Mouse (Mus musculus) megakaryocyte, embryonic 14.5 days (primary cell): ENCODE results near the gene Peli2. TPM values are rescaled to one million over a fixed set of nuclear protein-coding genes. Genes with fewer than 3 reads are reported as not detected.
A peak's percentile ranks its signal among the peaks of the same experiment; 100 is the strongest.

Experiments used
- H3K27me3 ChIP-seq: replicated peaks from 2 replicates; pipeline ENCODE3; 2012; ENCODE audit warnings: inconsistent platforms
- H3K36me3 ChIP-seq: replicated peaks from 2 replicates; pipeline ENCODE3; 2012; ENCODE audit warnings: low read length, inconsistent platforms, mixed read lengths
- H3K4me1 ChIP-seq: 2 replicates; pipeline ENCODE4 v1.6.1; 2012; ENCODE audit warnings: inconsistent platforms
- H3K4me3 ChIP-seq: replicated peaks from 2 replicates; pipeline ENCODE3; 2012; ENCODE audit warnings: moderate library complexity, mild to moderate bottlenecking, inconsistent platforms
- H3K9me3 ChIP-seq: 2 replicates; pipeline ENCODE4 v1.6.1; 2012; ENCODE audit warnings: inconsistent platforms
- FLI1 ChIP-seq: IDR thresholded peaks from 2 replicates; pipeline ENCODE4 v1.6.1; 2012; ENCODE audit warnings: low read length, inconsistent platforms, mixed read lengths
- GATA1 ChIP-seq: IDR thresholded peaks from 3 replicates; pipeline ENCODE4 v1.6.1; 2012; ENCODE audit warnings: mixed read lengths, low read length, inconsistent platforms, borderline replicate concordance
- polyA plus RNA-seq: library from polyadenylated mRNA; stranded (reverse); fragments of >175 nt; gene quantifications from 2 replicates; pipeline ENCODE4 v1.2.3, GENCODE M21; 2012; ENCODE audit warnings: low replicate concordance; ENCODE audit not compliant: insufficient read depth

Peli2 gene
- polyA plus RNA-seq, 1 experiment = 2.8 TPM

DNA sequence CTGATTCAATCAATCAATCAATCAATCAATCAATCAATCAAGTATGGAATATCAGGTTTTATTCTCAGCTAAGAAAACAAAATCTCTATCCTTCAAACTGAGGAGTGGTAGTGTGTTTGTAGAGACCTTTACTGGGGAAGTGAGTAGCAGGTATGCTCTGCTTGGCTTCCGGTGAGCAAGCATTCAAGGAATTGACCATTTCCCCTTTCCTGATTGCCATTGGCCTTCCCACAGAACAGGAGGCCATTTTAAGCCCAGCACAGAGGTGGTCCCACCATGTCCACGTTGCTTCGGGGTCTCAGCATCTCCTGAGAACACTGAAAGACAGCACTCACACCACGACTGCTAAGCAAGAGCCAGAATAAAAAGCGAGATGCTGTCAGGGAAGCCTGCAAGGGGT is 174.8 kb downstream of the Peli2 start:
- no peaks in the 10 kb centered on the region for H3K36me3 ChIP-seq
- peaks cover 26% of the 10 kb centered on the region for H3K9me3 ChIP-seq
- H3K4me3 ChIP-seq = peak overlapping the region; percentile 78
- H3K27me3 ChIP-seq = peaks cover 63% of the 10 kb centered on the region
- TF ChIP-seq GATA1 = no peak
- TF ChIP-seq FLI1 = no peak
- H3K4me1 ChIP-seq = peaks cover 11% of the 10 kb centered on the region

DNA sequence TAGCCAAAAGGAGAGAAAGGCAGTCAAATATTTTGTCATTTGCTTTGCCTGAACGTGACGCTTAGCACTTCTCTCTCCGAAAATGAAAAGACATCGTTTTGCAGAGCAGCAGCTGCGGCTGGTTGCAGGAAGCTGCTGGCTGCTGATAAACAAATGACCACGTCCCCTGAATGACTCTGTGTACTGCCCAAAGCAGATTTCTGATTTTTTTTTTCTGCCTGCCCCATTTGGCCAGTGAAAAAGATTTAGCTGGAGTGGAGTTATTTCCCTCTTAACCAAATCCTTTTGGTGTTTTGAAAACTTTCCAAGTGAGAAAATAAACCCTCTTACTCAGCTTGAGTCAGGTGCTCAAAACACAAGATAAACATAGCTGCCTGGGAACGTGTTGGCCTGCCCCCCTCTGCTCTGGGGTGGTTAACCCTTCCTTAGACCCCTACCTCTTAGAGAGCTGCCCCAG is 175.2 kb downstream of the Peli2 start:
- TF ChIP-seq GATA1 = no peak
- no peak for TF ChIP-seq FLI1
- H3K4me1 ChIP-seq = peaks cover 11% of the 10 kb centered on the region
- peak overlapping the region; percentile 78 for H3K4me3 ChIP-seq
- H3K27me3 ChIP-seq = peaks cover 60% of the 10 kb centered on the region
- peaks cover 24% of the 10 kb centered on the region for H3K9me3 ChIP-seq
- no peaks in the 10 kb centered on the region for H3K36me3 ChIP-seq

DNA sequence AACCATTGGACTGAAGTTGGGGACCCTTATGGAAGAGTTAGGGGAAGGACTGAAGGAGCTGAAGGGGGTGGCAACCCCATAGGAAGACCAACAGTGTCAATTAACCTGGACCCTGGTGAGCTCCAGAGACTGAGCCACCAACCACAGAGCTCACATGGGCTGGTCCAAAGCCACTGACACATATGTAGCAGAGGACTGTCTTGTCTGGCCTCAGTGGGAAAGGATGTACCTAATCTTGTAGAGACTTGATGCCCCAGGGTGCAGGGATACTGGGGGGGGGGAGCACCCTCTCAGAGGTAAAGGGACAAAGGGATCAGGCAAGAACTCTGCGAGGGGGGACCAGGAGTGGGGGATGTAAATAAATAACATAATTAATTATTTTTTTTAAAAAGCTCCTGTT is 176.2 kb downstream of the Peli2 start:
- Histone ChIP-seq H3K4me1 (peaks cover 11% of the 10 kb centered on the region), H3K4me3 (no peak overlapping the region), H3K9me3 (peaks cover 18% of the 10 kb centered on the region), H3K27me3 (peaks cover 54% of the 10 kb centered on the region), H3K36me3 (no peaks in the 10 kb centered on the region)
- TF ChIP-seq FLI1 (no peak), GATA1 (no peak)

DNA sequence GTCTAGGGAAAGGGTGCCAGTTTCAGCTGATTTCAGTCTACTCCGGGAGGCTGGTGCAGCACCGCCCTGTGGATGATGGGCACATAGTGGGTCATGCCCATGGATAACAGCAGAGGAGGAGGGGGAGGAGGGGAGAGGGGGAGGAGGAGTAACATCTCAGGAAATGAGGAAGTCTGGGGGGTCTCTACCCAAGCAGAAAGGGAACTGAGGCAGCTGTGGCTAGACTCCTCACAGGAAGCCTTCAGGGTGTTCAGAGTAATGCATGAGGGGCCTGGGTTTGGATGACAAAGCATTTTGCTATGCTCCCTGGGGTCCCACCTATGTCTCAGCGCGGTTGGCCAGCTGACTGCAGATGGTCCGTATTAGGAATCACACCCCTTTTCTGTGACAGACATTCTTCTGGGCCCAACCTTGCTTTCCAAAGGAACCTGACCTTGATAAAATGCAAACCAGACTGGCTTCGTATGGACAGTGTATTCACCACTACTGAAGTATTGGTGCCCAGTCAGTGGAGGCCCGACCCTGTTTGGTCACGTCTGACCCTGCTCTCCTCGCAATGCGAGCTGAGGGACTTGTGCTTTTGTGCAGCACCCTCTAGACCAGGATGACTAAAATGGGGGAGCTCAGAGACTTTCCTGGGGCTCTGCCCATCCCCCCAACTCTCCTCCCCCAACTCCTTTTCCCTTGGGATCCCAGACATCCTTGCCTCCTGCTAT is 182.0 kb downstream of the Peli2 start:
- H3K4me3 ChIP-seq = no peak overlapping the region
- H3K9me3 ChIP-seq = peaks cover 18% of the 10 kb centered on the region
- no peaks in the 10 kb centered on the region for H3K4me1 ChIP-seq
- peaks cover 26% of the 10 kb centered on the region for H3K27me3 ChIP-seq
- H3K36me3 ChIP-seq = no peaks in the 10 kb centered on the region
- TF ChIP-seq FLI1 (no peak), GATA1 (no peak)

DNA sequence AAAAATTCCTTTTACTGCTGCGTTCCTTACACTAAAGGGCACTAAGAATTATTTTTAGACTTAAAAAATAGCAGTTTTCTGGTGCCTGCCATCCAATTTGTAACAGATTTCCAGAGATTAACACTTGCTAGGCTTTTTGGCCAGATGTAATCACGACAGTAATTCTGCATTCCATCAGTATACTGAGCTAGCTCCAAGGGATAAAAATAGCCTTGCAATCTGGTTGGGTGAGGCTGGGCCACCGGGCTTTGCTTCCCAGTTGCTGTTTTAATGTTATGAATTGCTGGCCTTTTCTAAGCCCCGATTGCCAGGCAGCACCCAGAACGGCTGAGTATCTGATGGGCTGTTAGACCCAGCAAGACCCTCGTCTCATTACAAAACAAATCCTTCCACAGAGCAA is 182.6 kb downstream of the Peli2 start:
- no peaks in the 10 kb centered on the region for H3K36me3 ChIP-seq
- TF ChIP-seq FLI1 (no peak), GATA1 (no peak)
- H3K4me3 ChIP-seq = no peak overlapping the region
- no peaks in the 10 kb centered on the region for H3K4me1 ChIP-seq
- H3K9me3 ChIP-seq = peaks cover 24% of the 10 kb centered on the region
- H3K27me3 ChIP-seq = peaks cover 22% of the 10 kb centered on the region

DNA sequence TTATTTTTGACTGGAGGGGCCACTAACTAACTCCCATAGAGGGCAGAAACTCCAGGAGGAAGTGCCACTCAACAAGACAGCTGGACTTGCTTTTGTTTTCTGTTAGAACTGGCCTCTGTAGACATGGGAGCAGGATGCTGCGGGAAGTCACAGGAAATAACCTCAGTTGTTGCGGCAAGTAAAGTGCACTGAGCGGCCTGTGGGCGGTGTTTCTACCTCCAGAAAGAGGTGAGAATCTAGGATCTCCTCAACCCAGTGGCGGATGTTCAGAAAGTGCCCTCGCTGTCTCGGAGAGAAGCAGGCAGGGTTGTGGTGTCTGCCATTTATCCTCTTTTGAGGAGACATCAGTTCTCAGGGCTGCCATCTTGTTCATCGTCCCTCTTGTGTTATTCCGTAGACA is 183.2 kb downstream of the Peli2 start:
- TF ChIP-seq GATA1 = no peak
- TF ChIP-seq FLI1 = no peak
- Histone ChIP-seq H3K4me3 (no peak overlapping the region), H3K36me3 (no peaks in the 10 kb centered on the region), H3K4me1 (no peaks in the 10 kb centered on the region), H3K9me3 (peaks cover 29% of the 10 kb centered on the region), H3K27me3 (peaks cover 16% of the 10 kb centered on the region)

DNA sequence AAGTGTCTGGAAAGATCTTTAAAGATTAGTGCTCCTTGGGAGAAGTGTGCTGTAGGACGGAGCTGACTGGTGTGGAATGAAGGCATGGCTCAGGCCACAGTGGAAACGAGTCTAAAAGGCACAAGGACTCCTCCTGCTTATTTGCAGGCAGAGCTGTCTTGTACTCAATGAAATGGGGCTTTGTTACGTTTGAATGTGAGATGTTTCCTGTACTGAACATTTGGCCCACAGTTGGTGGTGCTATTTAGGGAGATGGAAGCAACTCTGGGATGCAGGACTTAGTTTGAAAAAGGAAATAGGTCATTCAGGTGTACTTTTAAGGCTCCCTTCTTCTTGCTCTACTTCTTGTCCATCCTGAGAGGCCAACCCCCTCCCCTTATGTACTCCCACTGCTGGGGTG is 192.6 kb downstream of the Peli2 start:
- TF ChIP-seq FLI1 = no peak
- TF ChIP-seq GATA1 = no peak
- no peaks in the 10 kb centered on the region for H3K27me3 ChIP-seq
- H3K4me3 ChIP-seq = no peak overlapping the region
- no peaks in the 10 kb centered on the region for H3K36me3 ChIP-seq
- no peaks in the 10 kb centered on the region for H3K4me1 ChIP-seq
- H3K9me3 ChIP-seq = peaks cover 12% of the 10 kb centered on the region

DNA sequence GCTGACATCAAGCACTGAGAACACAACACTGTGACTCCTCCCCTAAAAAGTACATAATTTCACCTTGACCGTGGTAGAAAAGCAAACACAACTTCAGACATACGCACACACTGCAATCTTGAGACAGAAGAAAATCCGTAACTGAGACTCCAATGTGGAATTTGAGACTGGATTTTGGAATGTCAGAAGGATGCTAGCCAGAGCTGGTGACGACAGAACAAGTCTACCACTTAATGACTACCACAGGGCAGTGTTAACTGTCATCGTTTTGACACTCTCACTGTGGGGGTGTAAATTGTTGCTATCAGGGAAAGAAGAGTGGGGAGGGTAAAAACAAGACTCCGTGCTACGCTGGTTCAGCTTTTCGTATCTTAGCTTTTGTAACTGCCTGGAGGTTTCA is 195.8 kb downstream of the Peli2 start:
- Histone ChIP-seq H3K4me3 (no peak overlapping the region), H3K4me1 (no peaks in the 10 kb centered on the region), H3K27me3 (no peaks in the 10 kb centered on the region), H3K36me3 (no peaks in the 10 kb centered on the region), H3K9me3 (no peaks in the 10 kb centered on the region)
- TF ChIP-seq GATA1 = no peak
- TF ChIP-seq FLI1 = no peak

DNA sequence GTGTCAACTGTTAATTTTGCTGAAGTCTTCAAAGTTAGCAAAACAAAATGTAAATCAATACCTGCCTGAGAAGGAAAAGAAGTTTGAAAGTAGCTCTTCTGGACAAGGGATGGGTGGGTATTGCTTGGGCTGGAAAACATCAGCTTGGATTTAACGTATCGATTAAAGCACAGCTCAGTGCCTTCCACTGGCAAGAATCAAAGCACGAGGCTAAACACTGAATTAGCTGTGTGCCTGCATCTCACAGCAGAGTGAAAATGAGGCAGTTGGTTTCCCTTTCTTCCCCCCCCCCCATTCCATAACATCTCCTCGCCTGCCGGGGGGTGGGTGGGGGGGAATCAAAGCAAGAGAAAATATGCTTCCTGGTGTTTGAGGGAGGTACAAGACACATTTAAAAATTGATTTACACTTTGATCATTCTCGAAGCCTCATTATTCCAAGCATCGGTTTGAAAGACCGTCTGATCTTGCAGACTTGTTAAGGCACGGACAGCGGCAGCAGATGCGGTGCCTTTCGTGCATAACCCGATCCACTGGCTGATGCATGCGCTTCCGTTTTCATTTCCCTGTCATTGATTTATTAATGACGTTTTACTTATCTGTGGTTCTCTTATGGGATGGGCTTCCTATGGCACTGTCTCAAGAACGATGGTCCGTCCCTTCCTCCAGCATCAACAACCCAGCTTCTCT is 203.3 kb downstream of the Peli2 start:
- Histone ChIP-seq H3K9me3 (no peaks in the 10 kb centered on the region), H3K4me3 (no peak overlapping the region), H3K4me1 (no peaks in the 10 kb centered on the region), H3K27me3 (no peaks in the 10 kb centered on the region), H3K36me3 (no peaks in the 10 kb centered on the region)
- TF ChIP-seq FLI1 = no peak
- no peak for TF ChIP-seq GATA1

DNA sequence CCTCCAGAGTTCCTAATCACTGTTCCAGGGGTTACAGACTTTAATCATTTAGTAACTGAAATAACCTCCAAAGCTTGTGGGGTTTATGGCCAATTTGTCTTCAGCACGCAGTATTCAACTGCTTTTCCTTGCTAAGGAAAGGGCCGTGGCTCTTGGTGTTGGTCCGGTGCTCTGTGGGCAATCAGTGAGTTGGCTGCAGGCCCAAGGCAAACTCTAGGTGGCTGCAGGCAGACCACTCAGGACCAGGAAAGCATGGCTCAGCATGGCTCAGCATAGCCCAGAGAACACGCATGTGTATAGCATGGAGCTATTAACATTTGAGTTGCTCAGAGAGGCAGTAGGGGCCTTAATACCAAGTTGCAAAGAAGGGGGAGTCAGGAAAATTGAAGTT is 203.8 kb downstream of the Peli2 start:
- Histone ChIP-seq H3K4me1 (no peaks in the 10 kb centered on the region), H3K36me3 (no peaks in the 10 kb centered on the region), H3K9me3 (no peaks in the 10 kb centered on the region), H3K27me3 (no peaks in the 10 kb centered on the region), H3K4me3 (no peak overlapping the region)
- no peak for TF ChIP-seq FLI1
- no peak for TF ChIP-seq GATA1
